Mouse (Mus musculus) limb, embryonic 14.5 days (tissue): Measurements from ENCODE around the gene Gm11214. TPM values are rescaled to one million over a fixed set of nuclear protein-coding genes. Genes with fewer than 3 reads are reported as not detected.

Experiments used
- ATAC-seq: fragments of 200-750 bp; cut with Nextera tagmentation; 2 replicates; pipeline ENCODE4 v1.8.0; 2017; ENCODE audit warnings: low read depth, moderate number of reproducible peaks, moderate TSS enrichment; ENCODE audit not compliant: low FRiP score
- DNase-seq: peaks from one replicate; pipeline ENCODE4 v3.0.0-alpha.2; 2015; ENCODE audit warnings: low spot score
- H3K27ac ChIP-seq: fragments of 300-500 bp; sonication (generic); replicated peaks from 2 replicates; pipeline ENCODE4 v1.5.1; 2014; ENCODE audit warnings: low read depth, mild to moderate bottlenecking, low read length, moderate library complexity, mixed read lengths
- H3K27me3 ChIP-seq: fragments of 300-500 bp; sonication (generic); 2 replicates; pipeline ENCODE4 v1.6.1; 2014; ENCODE audit warnings: low read length, mixed read lengths; ENCODE audit not compliant: control insufficient read depth, insufficient read depth
- H3K36me3 ChIP-seq: fragments of 300-500 bp; sonication (generic); 2 replicates; pipeline ENCODE4 v1.6.1; 2014; ENCODE audit warnings: mild to moderate bottlenecking, low read length, moderate library complexity, mixed read lengths; ENCODE audit not compliant: control insufficient read depth, insufficient read depth
- H3K4me1 ChIP-seq: fragments of 300-500 bp; sonication (generic); 2 replicates; pipeline ENCODE4 v1.6.1; 2014; ENCODE audit warnings: antibody characterized with exemption, low read length, mixed read lengths; ENCODE audit not compliant: control insufficient read depth, insufficient read depth
- H3K4me2 ChIP-seq: fragments of 300-500 bp; sonication (generic); replicated peaks from 2 replicates; pipeline ENCODE4 v1.6.1; 2014; ENCODE audit warnings: low read depth, mild to moderate bottlenecking, low read length, moderate library complexity; ENCODE audit not compliant: severe bottlenecking
- H3K4me3 ChIP-seq: fragments of 300-500 bp; sonication (generic); replicated peaks from 2 replicates; pipeline ENCODE4 v1.5.1; 2014; ENCODE audit warnings: low read length
- H3K9ac ChIP-seq: fragments of 300-500 bp; sonication (generic); 2 replicates; pipeline ENCODE4 v1.6.1; 2014; ENCODE audit warnings: mild to moderate bottlenecking, low read depth, low read length, moderate library complexity; ENCODE audit not compliant: severe bottlenecking
- H3K9me3 ChIP-seq: fragments of 300-500 bp; sonication (generic); 2 replicates; pipeline ENCODE4 v1.6.1; 2016; ENCODE audit warnings: low read length; ENCODE audit not compliant: control insufficient read depth
- POLR2A ChIP-seq: fragments of 200-500 bp; IDR thresholded peaks from 2 replicates; pipeline ENCODE4 v1.8.0; 2012; ENCODE audit warnings: inconsistent platforms, mild to moderate bottlenecking, moderate library complexity, borderline replicate concordance; ENCODE audit not compliant: insufficient read depth, insufficient read length; ENCODE audit errors: extremely low read depth
- WGBS: fragments of 180-500 bp; shearing (Covaris S2); extraction: QIAGEN DNeasy Blood & Tissue Kit; methylation state at CpG from one replicate; pipeline ENCODE4 v1.1.7; 2014; 5-methylcytosine and 5-hydroxymethylcytosine counted together
- polyA plus RNA-seq, 2 experiments: library from polyadenylated mRNA; depleted of rRNA in 1 of 2; stranded (reverse) in 1 of 2; unstranded in 1 of 2; fragments of >200 nt; fragmentation: Nextera tagmentation in 1 of 2; extraction: Ambion mirVana in 1 of 2; gene quantifications; 2 replicates each; pipeline versions ENCODE4 v1.2.1 to v1.2.3; 2012 to 2014

Gene Gm11214
- polyA plus RNA-seq, 2 experiments, result not detected

- Histone ChIP-seq H3K4me2 (no peak overlapping the region), H3K27ac (no peak overlapping the region), H3K4me1 (no peaks in the 10 kb centered on the region), H3K36me3 (no peaks in the 10 kb centered on the region), H3K9ac (no peak overlapping the region), H3K4me3 (no peak overlapping the region), H3K27me3 (no peaks in the 10 kb centered on the region), H3K9me3 (no peaks in the 10 kb centered on the region)
- DNase-seq, result no peak
- no peak for ATAC-seq
- 73% methylated on average over 2 of the region's 2 CpGs for WGBS
- TF ChIP-seq POLR2A, result no peak
Observed at GRCm38 (mm10) chr4:63639842-63640241, 23.3 kb downstream of the Gm11214 start.

- Histone ChIP-seq H3K9me3 (no peaks in the 10 kb centered on the region), H3K36me3 (no peaks in the 10 kb centered on the region), H3K4me1 (no peaks in the 10 kb centered on the region), H3K27me3 (no peaks in the 10 kb centered on the region), H3K27ac (no peak overlapping the region), H3K4me3 (no peak overlapping the region), H3K9ac (no peak overlapping the region), H3K4me2 (no peak overlapping the region)
- TF ChIP-seq POLR2A, result no peak
- DNase-seq, result no peak
- no peak for ATAC-seq
- 16% methylated on average over 1 of the region's 1 CpGs for WGBS
Observed at GRCm38 (mm10) chr4:63638603-63639002, 24.6 kb downstream of the Gm11214 start.

- no peak for DNase-seq
- ATAC-seq, result no peak
- TF ChIP-seq POLR2A, result no peak
- no peaks in the 10 kb centered on the region for H3K27me3 ChIP-seq
- H3K27ac ChIP-seq, result no peak overlapping the region
- no peaks in the 10 kb centered on the region for H3K4me1 ChIP-seq
- H3K4me3 ChIP-seq, result no peak overlapping the region
- WGBS, result 85% methylated on average over 2 of the region's 2 CpGs
- no peaks in the 10 kb centered on the region for H3K36me3 ChIP-seq
- no peaks in the 10 kb centered on the region for H3K9me3 ChIP-seq
- no peak overlapping the region for H3K4me2 ChIP-seq
- H3K9ac ChIP-seq, result no peak overlapping the region
Observed at GRCm38 (mm10) chr4:63633181-63633580, 30.0 kb downstream of the Gm11214 start.

- Histone ChIP-seq H3K4me3 (no peak overlapping the region), H3K4me2 (no peak overlapping the region), H3K9ac (no peak overlapping the region), H3K27ac (no peak overlapping the region), H3K4me1 (no peaks in the 10 kb centered on the region), H3K9me3 (no peaks in the 10 kb centered on the region), H3K27me3 (no peaks in the 10 kb centered on the region), H3K36me3 (no peaks in the 10 kb centered on the region)
- 72% methylated on average over 8 of the region's 8 CpGs for WGBS
- TF ChIP-seq POLR2A, result no peak
- DNase-seq (no peak), ATAC-seq (no peak)
Observed at GRCm38 (mm10) chr4:63627111-63627510, 36.1 kb downstream of the Gm11214 start.

- ATAC-seq, result no peak
- Histone ChIP-seq H3K9ac (no peak overlapping the region), H3K4me3 (no peak overlapping the region), H3K4me2 (no peak overlapping the region), H3K4me1 (no peaks in the 10 kb centered on the region), H3K36me3 (no peaks in the 10 kb centered on the region), H3K27ac (no peak overlapping the region), H3K9me3 (no peaks in the 10 kb centered on the region), H3K27me3 (no peaks in the 10 kb centered on the region)
- no peak for DNase-seq
- TF ChIP-seq POLR2A, result no peak
- WGBS, result 31% methylated on average over 3 of the region's 3 CpGs
Observed at GRCm38 (mm10) chr4:63625563-63626080, 37.6 kb downstream of the Gm11214 start.

GRCm38 (mm10) chr4:63622378-63622835, 40.8 kb downstream of the Gm11214 start, which contains the start of gene Tex48:
Gene Tex48 (minus strand): TSS chr4:63622428.
- ATAC-seq, result no peak
- no peaks in the 10 kb centered on the region for H3K27me3 ChIP-seq
- no peak for DNase-seq

More at GRCm38 (mm10) chr4:63622378-63622835, 40.8 kb downstream of the Gm11214 start, which contains the start of gene Tex48:
- Histone ChIP-seq H3K9ac (no peak within 1 kb of the TSS), H3K4me2 (no peak within 1 kb of the TSS), H3K4me3 (no peak within 1 kb of the TSS), H3K4me1 (no peaks in the 10 kb centered on the region), H3K9me3 (no peaks in the 10 kb centered on the region), H3K27ac (no peak within 1 kb of the TSS), H3K36me3 (no peaks in the 10 kb centered on the region)
- no peak for TF ChIP-seq POLR2A
- WGBS, result 64% methylated on average over 5 of the region's 5 CpGs
